Mouse (Mus musculus): ENCODE data around the gene Ptprk. TPM values are rescaled to one million over a fixed set of nuclear protein-coding genes. Genes with fewer than 3 reads are reported as not detected.

Ptprk gene
- polyA plus RNA-seq, 1 experiment from 2014 or later: 44.6 TPM

GRCm38 (mm10) chr10:28387563-28388222 is 313.1 kb downstream of the Ptprk start:
- no peak overlapping the region for H3K4me3 ChIP-seq (ENCODE audit: low read length)
- no peak overlapping the region for H3K4me2 ChIP-seq (ENCODE audit: low read depth, low read length)
- no peaks in the 10 kb centered on the region for H3K4me1 ChIP-seq (replicated peaks; ENCODE audit: control insufficient read depth, insufficient read depth, low read length)
- H3K9me3 ChIP-seq (ENCODE audit: control insufficient read depth, low read length): no peaks in the 10 kb centered on the region
- H3K9ac ChIP-seq (ENCODE audit: low read length): no peak overlapping the region
- no peak for ATAC-seq (ENCODE audit: low read depth)
- WGBS: 71% methylated on average over 15 of the region's 15 CpGs
- no peak overlapping the region for H3K27ac ChIP-seq (ENCODE audit: low read length)
- H3K27me3 ChIP-seq (ENCODE audit: control insufficient read depth, insufficient read depth, low read depth, low read length): no peaks in the 10 kb centered on the region
- H3K36me3 ChIP-seq (ENCODE audit: control insufficient read depth, insufficient read depth, low read length): no peaks in the 10 kb centered on the region

- ATAC-seq (ENCODE audit: low read depth): no peak
These were observed 316.5 kb downstream of the Ptprk start for GRCm38 (mm10) chr10:28391168-28391567.

GRCm38 (mm10) chr10:28395610-28396519 is 321.2 kb downstream of the Ptprk start:
- H3K36me3 ChIP-seq (ENCODE audit: control insufficient read depth, insufficient read depth, low read length): no peaks in the 10 kb centered on the region
- no peaks in the 10 kb centered on the region for H3K27me3 ChIP-seq (ENCODE audit: control insufficient read depth, insufficient read depth, low read depth, low read length)
- H3K4me3 ChIP-seq (ENCODE audit: low read length): no peak overlapping the region
- H3K4me1 ChIP-seq (replicated peaks; ENCODE audit: control insufficient read depth, insufficient read depth, low read length): peaks cover 10% of the 10 kb centered on the region
- H3K9me3 ChIP-seq (ENCODE audit: control insufficient read depth, low read length): no peaks in the 10 kb centered on the region
- peak; percentile 89 for ATAC-seq (ENCODE audit: low read depth)
- no peak overlapping the region for H3K9ac ChIP-seq (ENCODE audit: low read length)
- H3K27ac ChIP-seq (ENCODE audit: low read length): peak overlapping the region; percentile 85
- no peak overlapping the region for H3K4me2 ChIP-seq (ENCODE audit: low read depth, low read length)
- WGBS: 26% methylated on average over 2 of the region's 2 CpGs

More at GRCm38 (mm10) chr10:28391168-28391567, 316.5 kb downstream of the Ptprk start:
- H3K9ac ChIP-seq (ENCODE audit: low read length): no peak overlapping the region
- no peaks in the 10 kb centered on the region for H3K27me3 ChIP-seq (ENCODE audit: control insufficient read depth, insufficient read depth, low read depth, low read length)
- H3K27ac ChIP-seq (ENCODE audit: low read length): no peak overlapping the region
- H3K4me1 ChIP-seq (replicated peaks; ENCODE audit: control insufficient read depth, insufficient read depth, low read length): peaks cover 5% of the 10 kb centered on the region
- H3K4me3 ChIP-seq (ENCODE audit: low read length): no peak overlapping the region
- no peaks in the 10 kb centered on the region for H3K9me3 ChIP-seq (ENCODE audit: control insufficient read depth, low read length)
- whole genome bisulfite sequencing: 92% methylated on average over 5 of the region's 5 CpGs
- no peak overlapping the region for H3K4me2 ChIP-seq (ENCODE audit: low read depth, low read length)
- H3K36me3 ChIP-seq (ENCODE audit: control insufficient read depth, insufficient read depth, low read length): no peaks in the 10 kb centered on the region

- peak overlapping the region; percentile 85 for H3K27ac ChIP-seq (ENCODE audit: low read length)
- 7% methylated on average over 1 of the region's 1 CpGs for WGBS
- no peaks in the 10 kb centered on the region for H3K9me3 ChIP-seq (ENCODE audit: control insufficient read depth, low read length)
- no peak overlapping the region for H3K4me2 ChIP-seq (ENCODE audit: low read depth, low read length)
- H3K9ac ChIP-seq (ENCODE audit: low read length): no peak overlapping the region
- H3K4me1 ChIP-seq (replicated peaks; ENCODE audit: control insufficient read depth, insufficient read depth, low read length): peaks cover 10% of the 10 kb centered on the region
- H3K27me3 ChIP-seq (ENCODE audit: control insufficient read depth, insufficient read depth, low read depth, low read length): no peaks in the 10 kb centered on the region
- no peak overlapping the region for H3K4me3 ChIP-seq (ENCODE audit: low read length)
- peak; percentile 34 for ATAC-seq (ENCODE audit: low read depth)
- H3K36me3 ChIP-seq (ENCODE audit: control insufficient read depth, insufficient read depth, low read length): no peaks in the 10 kb centered on the region
These were observed 321.9 kb downstream of the Ptprk start for GRCm38 (mm10) chr10:28396520-28396915.

GRCm38 (mm10) chr10:28401796-28402195 is 327.2 kb downstream of the Ptprk start:
- no peak overlapping the region for H3K27ac ChIP-seq (ENCODE audit: low read length)
- H3K36me3 ChIP-seq (ENCODE audit: control insufficient read depth, insufficient read depth, low read length): no peaks in the 10 kb centered on the region
- no peaks in the 10 kb centered on the region for H3K27me3 ChIP-seq (ENCODE audit: control insufficient read depth, insufficient read depth, low read depth, low read length)
- no peaks in the 10 kb centered on the region for H3K9me3 ChIP-seq (ENCODE audit: control insufficient read depth, low read length)
- H3K4me3 ChIP-seq (ENCODE audit: low read length): no peak overlapping the region
- no peak overlapping the region for H3K9ac ChIP-seq (ENCODE audit: low read length)
- H3K4me1 ChIP-seq (replicated peaks; ENCODE audit: control insufficient read depth, insufficient read depth, low read length): no peaks in the 10 kb centered on the region
- H3K4me2 ChIP-seq (ENCODE audit: low read depth, low read length): no peak overlapping the region
- no peak for ATAC-seq (ENCODE audit: low read depth)

GRCm38 (mm10) chr10:28408980-28409379 is 334.4 kb downstream of the Ptprk start:
- H3K36me3 ChIP-seq (ENCODE audit: control insufficient read depth, insufficient read depth, low read length): no peaks in the 10 kb centered on the region
- H3K27ac ChIP-seq (ENCODE audit: low read length): no peak overlapping the region
- H3K9me3 ChIP-seq (ENCODE audit: control insufficient read depth, low read length): no peaks in the 10 kb centered on the region
- 75% methylated on average over 2 of the region's 2 CpGs for WGBS
- no peak overlapping the region for H3K4me2 ChIP-seq (ENCODE audit: low read depth, low read length)
- no peaks in the 10 kb centered on the region for H3K4me1 ChIP-seq (replicated peaks; ENCODE audit: control insufficient read depth, insufficient read depth, low read length)
- no peak overlapping the region for H3K4me3 ChIP-seq (ENCODE audit: low read length)
- no peak for ATAC-seq (ENCODE audit: low read depth)
- no peak overlapping the region for H3K9ac ChIP-seq (ENCODE audit: low read length)
- H3K27me3 ChIP-seq (ENCODE audit: control insufficient read depth, insufficient read depth, low read depth, low read length): no peaks in the 10 kb centered on the region

- WGBS: 46% methylated on average over 4 of the region's 4 CpGs
- Histone ChIP-seq H3K4me1 (replicated peaks; ENCODE audit: control insufficient read depth, insufficient read depth, low read length) (no peaks in the 10 kb centered on the region), H3K4me2 (ENCODE audit: low read depth, low read length) (no peak overlapping the region), H3K27ac (ENCODE audit: low read length) (no peak overlapping the region), H3K4me3 (ENCODE audit: low read length) (no peak overlapping the region), H3K36me3 (ENCODE audit: control insufficient read depth, insufficient read depth, low read length) (no peaks in the 10 kb centered on the region), H3K9ac (ENCODE audit: low read length) (no peak overlapping the region), H3K9me3 (ENCODE audit: control insufficient read depth, low read length) (0 out of 2 replicates have a peak, but pooled peaks cover 2% of the 10 kb centered on the region), H3K27me3 (ENCODE audit: control insufficient read depth, insufficient read depth, low read depth, low read length) (no peaks in the 10 kb centered on the region)
- no peak for ATAC-seq (ENCODE audit: low read depth)
These were observed 340.2 kb downstream of the Ptprk start for GRCm38 (mm10) chr10:28414823-28415222.

- no peaks in the 10 kb centered on the region for H3K27me3 ChIP-seq (ENCODE audit: control insufficient read depth, insufficient read depth, low read depth, low read length)
- H3K27ac ChIP-seq (ENCODE audit: low read length): no peak overlapping the region
- no peak overlapping the region for H3K4me3 ChIP-seq (ENCODE audit: low read length)
- no peak for ATAC-seq (ENCODE audit: low read depth)
- no peaks in the 10 kb centered on the region for H3K36me3 ChIP-seq (ENCODE audit: control insufficient read depth, insufficient read depth, low read length)
- no peaks in the 10 kb centered on the region for H3K4me1 ChIP-seq (replicated peaks; ENCODE audit: control insufficient read depth, insufficient read depth, low read length)
- 53% methylated on average over 3 of the region's 3 CpGs for WGBS
- H3K9ac ChIP-seq (ENCODE audit: low read length): no peak overlapping the region
- H3K4me2 ChIP-seq (ENCODE audit: low read depth, low read length): no peak overlapping the region
- no peaks in the 10 kb centered on the region for H3K9me3 ChIP-seq (ENCODE audit: control insufficient read depth, low read length)
These were observed 348.0 kb downstream of the Ptprk start for GRCm38 (mm10) chr10:28422622-28423021.

GRCm38 (mm10) chr10:28425371-28425770 is 350.8 kb downstream of the Ptprk start:
- Histone ChIP-seq H3K27me3 (ENCODE audit: control insufficient read depth, insufficient read depth, low read depth, low read length) (no peaks in the 10 kb centered on the region), H3K4me1 (replicated peaks; ENCODE audit: control insufficient read depth, insufficient read depth, low read length) (no peaks in the 10 kb centered on the region), H3K9me3 (ENCODE audit: control insufficient read depth, low read length) (no peaks in the 10 kb centered on the region), H3K9ac (ENCODE audit: low read length) (no peak overlapping the region), H3K27ac (ENCODE audit: low read length) (no peak overlapping the region), H3K4me2 (ENCODE audit: low read depth, low read length) (no peak overlapping the region), H3K4me3 (ENCODE audit: low read length) (no peak overlapping the region), H3K36me3 (ENCODE audit: control insufficient read depth, insufficient read depth, low read length) (no peaks in the 10 kb centered on the region)
- no peak for ATAC-seq (ENCODE audit: low read depth)
